ENCODE assay signal across 9 mouse cellular contexts in genomic region chr10:50199857-50200256, GRCm38 (mm10).
DNase-seq lines count a peak whose midpoint lies in the region; ATAC-seq and TF ChIP-seq lines count a peak whose summit lies in the region.
"Had no signal": no experiment of that assay in that cellular context is flagged by ENCODE, and none has a peak within 500 bp of the region (broad histone marks: within the 10 kb centered on the region; RNA-seq: fewer than 3 reads in every experiment).

No protein-coding gene starts in this region.

- no peak for DNase-seq in kidney, postnatal 36 days
- peak; percentile 12 for DNase-seq in adipocyte (ENCODE audit: low spot score)
- no peak for DNase-seq in right cerebral cortex, postnatal 4 days
- no peak for DNase-seq in thymus, adult 2 months
- no peak for DNase-seq in adrenal gland, postnatal 14 days

- no peaks in the 10 kb centered on the region for H3K9me3 ChIP-seq in kidney, embryonic 14.5 days (ENCODE audit: control insufficient read depth, low read length)
- H3K9me3 ChIP-seq in forebrain, embryonic 13.5 days (replicated peaks) = no peaks in the 10 kb centered on the region
- H3K9me3 ChIP-seq in neural tube, embryonic 12.5 days = no peaks in the 10 kb centered on the region
- H3K9me3 ChIP-seq: embryonic facial prominence, embryonic 13.5 days had no signal

- no peak for TF ChIP-seq CTCF in thymus, adult 2 months (IDR thresholded peaks at IDR 0.05; ENCODE audit: borderline replicate concordance, control insufficient read depth, extremely low read depth, insufficient read depth, low read length, poor library complexity)

- no peaks in the 10 kb centered on the region for H3K27me3 ChIP-seq in kidney, embryonic 14.5 days (ENCODE audit: control insufficient read depth, insufficient read depth, low read length)
- no peaks in the 10 kb centered on the region for H3K27me3 ChIP-seq in forebrain, embryonic 13.5 days
- no peaks in the 10 kb centered on the region for H3K27me3 ChIP-seq in neural tube, embryonic 12.5 days (replicated peaks)
- no peaks in the 10 kb centered on the region for H3K27me3 ChIP-seq in thymus, adult 2 months (ENCODE audit: control insufficient read depth, insufficient read depth, low read length)
- H3K27me3 ChIP-seq: embryonic facial prominence, embryonic 13.5 days had no signal

- peak; percentile 77; the same call in 1 of the 2 replicates for ATAC-seq in kidney, embryonic 14.5 days (ENCODE audit: low FRiP score, low TSS enrichment)
- peak; percentile 89 for ATAC-seq in forebrain, embryonic 13.5 days
- peak; percentile 85 for ATAC-seq in neural tube, embryonic 12.5 days (ENCODE audit: low FRiP score, low read depth)

- H3K36me3 ChIP-seq in kidney, embryonic 14.5 days (ENCODE audit: control insufficient read depth, insufficient read depth, low read length) = no peaks in the 10 kb centered on the region
- H3K36me3 ChIP-seq in forebrain, embryonic 13.5 days (ENCODE audit: poor library complexity, severe bottlenecking) = no peaks in the 10 kb centered on the region
- H3K36me3 ChIP-seq in neural tube, embryonic 12.5 days = no peaks in the 10 kb centered on the region
- no peaks in the 10 kb centered on the region for H3K36me3 ChIP-seq in thymus, adult 2 months (ENCODE audit: control insufficient read depth, insufficient read depth, low read length)
- H3K36me3 ChIP-seq: embryonic facial prominence, embryonic 13.5 days had no signal

- H3K27ac ChIP-seq in kidney, embryonic 14.5 days (ENCODE audit: low read depth, low read length) = no peak overlapping the region
- H3K27ac ChIP-seq in forebrain, embryonic 13.5 days = no peak overlapping the region
- H3K27ac ChIP-seq in neural tube, embryonic 12.5 days = no peak overlapping the region
- H3K27ac ChIP-seq in thymus, adult 2 months (ENCODE audit: control insufficient read depth, insufficient read depth, low read length) = no peak overlapping the region
- H3K27ac ChIP-seq: embryonic facial prominence, embryonic 13.5 days had no signal

- no peak overlapping the region for H3K4me3 ChIP-seq in kidney, embryonic 14.5 days (ENCODE audit: low read length)
- H3K4me3 ChIP-seq in forebrain, embryonic 13.5 days = no peak overlapping the region
- H3K4me3 ChIP-seq in neural tube, embryonic 12.5 days = no peak overlapping the region
- H3K4me3 ChIP-seq in thymus, adult 2 months (ENCODE audit: control insufficient read depth, insufficient read depth, low read length) = no peak overlapping the region
- H3K4me3 ChIP-seq: embryonic facial prominence, embryonic 13.5 days had no signal

- no peaks in the 10 kb centered on the region for H3K4me1 ChIP-seq in kidney, embryonic 14.5 days (ENCODE audit: control insufficient read depth, insufficient read depth, low read length)
- peaks cover 10% of the 10 kb centered on the region for H3K4me1 ChIP-seq in forebrain, embryonic 13.5 days
- H3K4me1 ChIP-seq in neural tube, embryonic 12.5 days = no peaks in the 10 kb centered on the region
- no peaks in the 10 kb centered on the region for H3K4me1 ChIP-seq in thymus, adult 2 months (replicated peaks; ENCODE audit: control insufficient read depth, insufficient read depth, low read length)

- no peak overlapping the region for H3K4me2 ChIP-seq in kidney, embryonic 14.5 days (replicated peaks; ENCODE audit: low read depth, low read length)
- H3K4me2 ChIP-seq in forebrain, embryonic 13.5 days = no peak overlapping the region
- no peak overlapping the region for H3K4me2 ChIP-seq in neural tube, embryonic 12.5 days (replicated peaks)
- H3K4me2 ChIP-seq: embryonic facial prominence, embryonic 13.5 days had no signal

- no peak overlapping the region for H3K9ac ChIP-seq in kidney, embryonic 14.5 days (ENCODE audit: low read depth, low read length)
- no peak overlapping the region for H3K9ac ChIP-seq in forebrain, embryonic 13.5 days
- no peak overlapping the region for H3K9ac ChIP-seq in neural tube, embryonic 12.5 days
- H3K9ac ChIP-seq: embryonic facial prominence, embryonic 13.5 days had no signal

- no peak for TF ChIP-seq POLR2A in thymus, adult 2 months (IDR thresholded peaks at IDR 0.05; ENCODE audit: control insufficient read depth, extremely low read depth, insufficient read depth, low read length, poor library complexity)
